Mouse (Mus musculus) intestine, embryonic 15.5 days (tissue): ENCODE measurements at regions not wholly inside any gene's neighbourhood (a gene's known extent, or its start where the extent isn't known, plus 50 kb on each side); places are given as distances from the start of the nearest gene placed in this dataset.

Experiments
- ATAC-seq: fragments of 200-750 bp; cut with Nextera tagmentation; 2 replicates; pipeline ENCODE4 v1.8.0; 2017; ENCODE audit warnings: moderate TSS enrichment, moderate library complexity
- H3K27ac ChIP-seq: fragments of 300-500 bp; sonication (generic); 2 replicates; pipeline ENCODE4 v1.5.1; 2015; ENCODE audit warnings: mild to moderate bottlenecking, inconsistent platforms
- H3K27me3 ChIP-seq: fragments of 300-500 bp; sonication (generic); replicated peaks from 2 replicates; pipeline ENCODE4 v1.6.1; 2015; ENCODE audit warnings: inconsistent platforms
- H3K36me3 ChIP-seq: fragments of 300-500 bp; sonication (generic); 2 replicates; pipeline ENCODE4 v1.6.1; 2015; ENCODE audit warnings: inconsistent platforms
- H3K4me1 ChIP-seq: fragments of 300-500 bp; sonication (generic); replicated peaks from 2 replicates; pipeline ENCODE4 v1.6.1; 2015; ENCODE audit warnings: inconsistent platforms
- H3K4me2 ChIP-seq: fragments of 300-500 bp; sonication (generic); replicated peaks from 2 replicates; pipeline ENCODE4 v1.6.1; 2015; ENCODE audit warnings: mild to moderate bottlenecking, inconsistent platforms
- H3K4me3 ChIP-seq: fragments of 300-500 bp; sonication (generic); replicated peaks from 2 replicates; pipeline ENCODE4 v1.5.1; 2015; ENCODE audit warnings: inconsistent platforms
- H3K9ac ChIP-seq: fragments of 300-500 bp; sonication (generic); 2 replicates; pipeline ENCODE4 v1.6.1; 2015; ENCODE audit warnings: inconsistent platforms
- H3K9me3 ChIP-seq: fragments of 300-500 bp; sonication (generic); 2 replicates; pipeline ENCODE4 v1.6.1; 2016; ENCODE audit warnings: inconsistent platforms
- WGBS: fragments of 180-500 bp; shearing (Covaris S2); methylation state at CpG from one replicate; pipeline ENCODE4 v1.1.7; 2015; 5-methylcytosine and 5-hydroxymethylcytosine counted together

DNA sequence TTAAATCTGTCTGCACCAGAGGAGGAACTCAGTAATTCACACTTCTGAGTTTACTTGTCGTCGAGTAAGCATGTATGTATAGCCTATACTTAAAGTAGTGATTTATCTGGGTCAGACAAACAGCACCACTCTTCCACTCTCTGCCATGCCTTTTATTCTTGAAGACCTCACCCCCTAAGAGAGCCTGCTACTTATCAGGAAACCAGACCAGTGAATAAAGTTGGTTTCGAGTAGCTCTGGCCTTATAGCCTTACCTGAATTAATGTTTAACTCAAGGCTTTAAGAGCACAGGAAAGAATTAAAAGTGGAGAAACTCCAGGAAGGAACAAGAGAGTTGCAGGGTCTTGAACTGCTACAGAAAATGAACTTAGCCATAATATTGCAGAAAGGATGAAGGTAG is 398.1 kb downstream of the Lmo4 start:
- ATAC-seq, result peak; percentile 80
- Histone ChIP-seq H3K4me3 (no peak overlapping the region), H3K4me1 (no peaks in the 10 kb centered on the region), H3K9me3 (no peaks in the 10 kb centered on the region), H3K27me3 (no peaks in the 10 kb centered on the region), H3K27ac (no peak overlapping the region), H3K36me3 (no peaks in the 10 kb centered on the region), H3K4me2 (no peak overlapping the region), H3K9ac (no peak overlapping the region)
- WGBS, result 51% methylated on average over 3 of the region's 3 CpGs

DNA sequence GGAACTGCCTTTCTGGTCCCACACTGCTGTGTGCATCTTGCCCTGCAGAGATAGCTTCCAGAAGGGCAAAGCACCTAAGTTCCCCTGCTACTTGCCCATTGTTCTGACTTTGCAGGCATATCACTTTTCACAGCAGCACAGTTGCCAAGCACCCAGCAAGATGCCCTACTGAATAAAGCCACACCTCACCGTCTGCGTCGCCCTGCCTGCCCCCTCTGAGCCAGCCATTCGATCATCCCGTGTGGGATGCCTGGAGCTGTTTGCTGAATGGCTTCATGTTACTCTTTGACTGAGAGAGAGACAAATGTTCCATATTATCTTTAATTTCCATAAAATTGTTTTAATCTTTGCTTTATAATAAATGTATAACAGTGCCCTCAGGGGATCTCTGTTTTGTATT is 407.2 kb downstream of the Lmo4 start:
- ATAC-seq, result no peak
- H3K9ac ChIP-seq, result no peak overlapping the region
- WGBS, result 55% methylated on average over 5 of the region's 5 CpGs

DNA sequence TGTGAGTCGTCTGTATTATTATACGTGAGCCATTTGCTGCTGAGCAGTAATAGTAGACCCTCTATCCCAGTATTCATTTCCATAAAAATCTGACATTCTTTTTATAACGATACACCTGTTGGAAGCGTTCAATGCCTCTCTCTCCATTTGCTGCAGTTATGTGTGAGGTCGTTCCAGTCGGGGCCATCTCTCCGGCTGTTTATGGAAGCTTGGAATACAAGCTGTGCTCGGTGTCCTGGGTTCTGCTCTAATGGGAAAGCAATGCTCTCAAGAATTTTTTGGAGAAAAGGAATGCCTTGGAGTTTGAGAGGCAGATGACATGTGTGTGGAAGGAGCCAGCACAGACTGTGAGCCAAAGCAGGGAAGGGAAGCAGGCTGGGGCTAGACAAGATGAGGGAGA is 414.1 kb downstream of the Lmo4 start:
- no peak for ATAC-seq
- H3K9ac ChIP-seq, result no peak overlapping the region
- no peak overlapping the region for H3K4me3 ChIP-seq
- H3K9me3 ChIP-seq, result no peaks in the 10 kb centered on the region
- WGBS, result 82% methylated on average over 8 of the region's 8 CpGs
- H3K27ac ChIP-seq, result no peak overlapping the region
- H3K4me1 ChIP-seq, result no peaks in the 10 kb centered on the region
- H3K4me2 ChIP-seq, result no peak overlapping the region
- no peaks in the 10 kb centered on the region for H3K27me3 ChIP-seq
- H3K36me3 ChIP-seq, result no peaks in the 10 kb centered on the region

More for the DNA sequence above, 407.2 kb downstream of the Lmo4 start:
- Histone ChIP-seq H3K27me3 (no peaks in the 10 kb centered on the region), H3K36me3 (no peaks in the 10 kb centered on the region), H3K4me3 (no peak overlapping the region), H3K9me3 (no peaks in the 10 kb centered on the region), H3K27ac (no peak overlapping the region), H3K4me2 (no peak overlapping the region), H3K4me1 (no peaks in the 10 kb centered on the region)

DNA sequence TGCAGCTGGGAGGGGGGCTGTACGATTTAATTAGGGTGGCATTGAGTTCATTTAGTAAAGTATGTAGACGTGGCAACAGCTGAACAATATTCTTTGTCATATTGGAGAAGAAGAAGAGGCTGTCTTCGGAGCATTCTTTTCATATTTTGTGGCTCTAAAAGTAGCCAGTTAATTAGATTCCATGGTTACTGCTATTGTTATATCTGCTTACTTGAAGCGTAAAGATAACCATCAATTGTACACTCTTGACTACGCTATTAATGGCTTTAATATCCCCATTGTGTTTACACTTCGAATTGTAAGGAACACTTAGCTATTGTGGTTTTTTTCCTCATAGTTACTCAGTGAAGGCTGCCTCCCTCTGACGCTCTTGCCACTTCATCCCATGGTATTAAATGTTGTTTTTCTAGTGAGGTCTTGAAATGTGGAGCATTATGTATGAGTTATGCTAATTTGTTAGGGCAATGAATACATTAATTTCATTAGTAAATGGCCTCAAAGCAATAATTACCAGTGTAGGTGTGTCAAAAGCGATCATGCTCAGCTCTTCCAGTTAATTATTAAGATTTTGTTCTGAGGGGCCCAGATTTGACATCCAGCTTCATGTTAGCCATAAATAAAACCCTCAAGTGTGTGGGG is 415.0 kb downstream of the Lmo4 start:
- no peak overlapping the region for H3K27ac ChIP-seq
- H3K4me3 ChIP-seq, result no peak overlapping the region
- no peaks in the 10 kb centered on the region for H3K4me1 ChIP-seq
- H3K9ac ChIP-seq, result no peak overlapping the region
- no peak overlapping the region for H3K4me2 ChIP-seq
- H3K36me3 ChIP-seq, result no peaks in the 10 kb centered on the region
- no peaks in the 10 kb centered on the region for H3K9me3 ChIP-seq
- no peaks in the 10 kb centered on the region for H3K27me3 ChIP-seq
- WGBS, result 56% methylated on average over 8 of the region's 8 CpGs
- ATAC-seq, result no peak

DNA sequence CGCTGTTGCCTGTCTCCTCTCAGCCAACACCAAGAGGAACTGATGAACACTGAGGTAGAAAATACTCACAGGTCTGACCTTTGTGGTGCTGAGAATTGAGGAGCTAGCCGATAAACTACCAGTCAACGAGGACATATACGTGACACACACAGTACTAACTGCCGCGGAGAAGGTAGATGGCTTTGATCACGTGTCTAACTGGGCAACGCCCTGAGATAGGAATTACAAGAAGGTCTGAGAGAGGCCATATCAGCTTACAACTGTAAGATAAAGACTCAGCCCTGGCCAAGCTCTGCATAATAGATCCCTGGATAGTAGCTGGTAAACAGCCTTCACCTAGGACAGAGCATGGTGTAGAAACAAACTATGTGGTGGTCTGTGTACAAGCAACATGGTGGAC is 418.1 kb downstream of the Lmo4 start:
- Histone ChIP-seq H3K9me3 (no peaks in the 10 kb centered on the region), H3K4me2 (no peak overlapping the region), H3K9ac (no peak overlapping the region), H3K4me1 (no peaks in the 10 kb centered on the region), H3K36me3 (no peaks in the 10 kb centered on the region), H3K4me3 (no peak overlapping the region), H3K27ac (no peak overlapping the region), H3K27me3 (no peaks in the 10 kb centered on the region)
- 81% methylated on average over 8 of the region's 8 CpGs for WGBS
- peak; percentile 89 for ATAC-seq

DNA sequence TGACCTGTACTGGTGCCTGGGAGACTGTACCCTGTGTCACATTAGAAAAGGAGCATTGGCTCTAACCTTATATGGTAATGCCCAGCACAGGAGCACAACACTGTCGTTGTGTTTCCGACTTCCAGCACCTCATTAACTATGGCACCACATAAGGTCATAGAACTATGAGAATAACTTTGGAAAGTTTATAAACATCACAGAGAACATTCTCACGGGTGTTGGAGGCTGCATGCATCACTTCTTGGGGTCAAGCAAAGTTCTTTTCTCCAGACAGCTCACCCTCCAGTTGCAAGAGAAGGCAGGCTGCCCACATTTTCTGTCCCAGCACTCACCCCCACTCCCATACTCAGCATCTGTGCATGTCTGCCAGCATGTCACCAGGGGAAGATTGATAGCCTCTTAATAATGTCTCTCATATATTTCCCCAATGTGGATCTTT is 420.6 kb downstream of the Lmo4 start:
- Histone ChIP-seq H3K4me3 (no peak overlapping the region), H3K4me2 (no peak overlapping the region), H3K4me1 (no peaks in the 10 kb centered on the region), H3K9ac (no peak overlapping the region), H3K27me3 (no peaks in the 10 kb centered on the region), H3K36me3 (no peaks in the 10 kb centered on the region), H3K9me3 (no peaks in the 10 kb centered on the region), H3K27ac (no peak overlapping the region)
- WGBS, result 38% methylated on average over 3 of the region's 3 CpGs
- 0 out of 2 replicates have a peak, but pooled peaks have one; percentile 19 for ATAC-seq

DNA sequence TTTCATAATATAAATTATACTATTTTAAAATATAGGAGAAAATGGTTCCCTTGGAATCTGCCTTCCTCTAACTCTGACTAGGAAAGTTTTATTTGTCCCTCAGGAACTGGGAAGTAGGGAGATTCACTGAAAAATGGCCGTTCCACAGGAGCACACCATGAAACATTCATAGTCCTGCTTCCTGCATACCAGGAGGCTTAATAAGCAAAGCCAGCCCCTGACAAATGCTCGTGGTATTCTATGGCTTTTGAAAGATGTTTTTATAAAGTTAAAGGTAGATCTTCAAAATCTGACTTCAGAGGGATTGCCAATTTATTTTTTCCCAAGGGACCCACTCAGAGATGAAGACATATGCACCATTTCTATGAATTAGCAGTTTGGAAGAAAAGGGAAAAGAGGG is 426.9 kb downstream of the Lmo4 start:
- Histone ChIP-seq H3K27ac (no peak overlapping the region), H3K9me3 (no peaks in the 10 kb centered on the region), H3K4me1 (no peaks in the 10 kb centered on the region), H3K4me3 (no peak overlapping the region), H3K4me2 (no peak overlapping the region), H3K9ac (no peak overlapping the region), H3K27me3 (no peaks in the 10 kb centered on the region), H3K36me3 (no peaks in the 10 kb centered on the region)
- ATAC-seq, result no peak
- 74% methylated on average over 2 of the region's 2 CpGs for WGBS

DNA sequence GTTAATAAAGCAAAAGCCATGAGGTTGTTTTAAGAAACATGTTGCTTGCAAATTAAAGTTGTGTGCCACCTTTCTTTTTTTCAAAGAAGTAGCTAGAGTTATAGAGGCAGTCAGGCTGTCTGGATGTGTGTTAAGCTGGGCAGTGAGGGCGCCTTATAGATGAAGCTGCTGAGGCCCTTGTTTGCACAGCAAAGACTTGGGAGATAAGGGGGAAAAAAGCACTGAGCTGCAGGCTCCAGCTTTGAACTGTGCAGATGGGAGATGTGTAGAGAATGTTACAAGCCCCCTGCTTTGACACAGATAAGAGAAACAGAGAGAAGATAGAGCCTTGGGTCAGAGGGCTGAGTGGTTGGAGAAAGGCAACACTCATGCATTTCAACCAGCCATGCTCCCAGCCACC is 445.7 kb downstream of the Lmo4 start:
- ATAC-seq, result peak; percentile 85

DNA sequence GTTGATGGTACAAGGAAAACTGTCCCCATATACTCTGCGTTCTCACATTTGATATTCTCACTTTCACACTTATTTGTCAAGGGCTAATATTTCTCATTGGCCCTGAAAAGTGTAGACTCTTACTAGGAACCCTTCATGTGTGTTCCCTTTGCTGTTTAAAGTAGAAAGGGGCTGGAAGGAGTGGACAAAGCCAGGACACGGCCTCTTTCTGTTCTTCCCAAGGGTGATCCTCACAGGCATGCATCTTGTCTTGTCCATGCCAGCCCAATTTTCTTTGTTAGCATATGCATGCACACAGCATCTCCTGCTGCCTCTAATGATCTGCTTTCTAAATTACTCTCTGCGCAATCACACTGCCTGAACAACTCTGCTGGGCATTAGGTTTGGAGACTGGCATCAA is 451.8 kb downstream of the Lmo4 start:
- Histone ChIP-seq H3K9ac (no peak overlapping the region), H3K4me3 (no peak overlapping the region), H3K27ac (no peak overlapping the region), H3K36me3 (no peaks in the 10 kb centered on the region), H3K4me2 (no peak overlapping the region), H3K4me1 (no peaks in the 10 kb centered on the region), H3K27me3 (no peaks in the 10 kb centered on the region), H3K9me3 (no peaks in the 10 kb centered on the region)
- ATAC-seq, result no peak
- 94% methylated on average over 3 of the region's 3 CpGs for WGBS

More for the DNA sequence above, 445.7 kb downstream of the Lmo4 start:
- Histone ChIP-seq H3K9me3 (no peaks in the 10 kb centered on the region), H3K4me1 (0 out of 2 replicates have a peak, but pooled peaks cover 3% of the 10 kb centered on the region), H3K9ac (no peak overlapping the region), H3K36me3 (no peaks in the 10 kb centered on the region), H3K4me3 (no peak overlapping the region), H3K27me3 (no peaks in the 10 kb centered on the region), H3K27ac (no peak overlapping the region), H3K4me2 (no peak overlapping the region)
- 68% methylated on average over 1 of the region's 1 CpGs for WGBS

DNA sequence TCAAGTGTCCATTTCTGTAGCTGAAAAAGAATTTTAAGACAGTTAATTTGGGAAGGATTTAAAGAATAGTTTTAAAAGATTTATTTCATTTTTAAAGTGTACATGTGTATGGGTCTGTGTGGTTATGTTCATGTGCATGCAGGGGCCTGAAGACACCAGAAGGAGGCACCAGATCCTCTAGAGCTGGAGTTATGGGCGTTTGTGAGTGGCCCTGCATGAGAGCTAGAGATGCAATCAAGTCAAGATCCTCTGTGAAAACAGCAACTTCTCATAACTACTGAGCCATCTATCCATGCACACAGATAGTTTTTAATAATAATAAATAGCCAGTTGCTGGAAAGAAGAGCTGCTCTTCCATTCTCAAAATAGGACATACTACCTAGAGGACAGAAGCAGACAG is 452.4 kb downstream of the Lmo4 start:
- 86% methylated on average over 1 of the region's 1 CpGs for WGBS
- no peak for ATAC-seq

DNA sequence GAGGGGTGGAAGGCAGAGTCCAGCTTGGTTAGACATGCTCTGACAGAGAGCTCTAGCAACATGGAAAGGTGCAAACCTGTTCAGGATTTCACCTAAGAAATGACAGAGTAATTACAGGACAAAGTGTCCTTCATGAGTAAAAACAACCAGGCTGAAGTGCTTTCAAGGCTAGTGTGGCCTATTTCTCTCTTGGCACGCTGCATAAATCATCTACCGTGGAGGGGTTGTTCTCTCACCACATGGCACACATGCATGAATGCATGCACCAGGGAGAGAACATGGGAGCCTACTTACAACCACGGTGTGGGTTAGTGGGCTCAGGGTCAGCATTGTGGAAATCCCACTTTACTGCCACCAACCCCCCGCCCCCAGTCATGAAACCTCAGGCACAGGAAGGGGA is 454.9 kb downstream of the Lmo4 start:
- no peaks in the 10 kb centered on the region for H3K36me3 ChIP-seq
- no peaks in the 10 kb centered on the region for H3K27me3 ChIP-seq
- no peak for ATAC-seq
- H3K4me3 ChIP-seq, result no peak overlapping the region
- H3K9ac ChIP-seq, result no peak overlapping the region
- no peaks in the 10 kb centered on the region for H3K4me1 ChIP-seq
- H3K9me3 ChIP-seq, result no peaks in the 10 kb centered on the region
- WGBS, result 88% methylated on average over 4 of the region's 4 CpGs
- H3K27ac ChIP-seq, result no peak overlapping the region
- H3K4me2 ChIP-seq, result no peak overlapping the region

More for the DNA sequence above, 452.4 kb downstream of the Lmo4 start:
- Histone ChIP-seq H3K4me2 (no peak overlapping the region), H3K9me3 (no peaks in the 10 kb centered on the region), H3K27ac (no peak overlapping the region), H3K27me3 (no peaks in the 10 kb centered on the region), H3K4me1 (no peaks in the 10 kb centered on the region), H3K36me3 (no peaks in the 10 kb centered on the region), H3K4me3 (no peak overlapping the region), H3K9ac (no peak overlapping the region)

DNA sequence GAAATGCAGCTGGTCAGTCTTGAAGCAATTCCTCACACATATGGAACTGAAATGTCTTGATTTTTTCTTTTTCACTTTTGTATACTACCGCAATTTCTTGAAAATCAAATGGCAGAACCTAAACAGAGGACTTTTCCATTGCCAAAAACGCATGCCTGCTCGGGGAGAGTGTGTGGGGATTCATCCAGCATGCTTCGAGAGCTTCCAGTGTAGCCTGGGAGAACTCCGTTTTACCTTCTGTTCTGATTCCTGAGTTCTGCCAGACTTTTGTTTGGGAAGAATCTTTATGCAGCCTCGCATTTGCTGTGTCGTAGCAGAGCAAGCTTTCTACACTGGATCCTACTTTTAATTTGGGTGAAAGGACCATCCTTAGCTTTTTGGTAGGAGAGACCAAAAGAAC is 461.4 kb downstream of the Lmo4 start:
- H3K4me2 ChIP-seq, result peak overlapping the region; percentile 49
- H3K27ac ChIP-seq, result no peak overlapping the region
- ATAC-seq, result 0 out of 2 replicates have a peak, but pooled peaks have one; percentile 4
- 34% methylated on average over 7 of the region's 7 CpGs for WGBS
- no peaks in the 10 kb centered on the region for H3K36me3 ChIP-seq
- H3K4me1 ChIP-seq, result peaks cover 3% of the 10 kb centered on the region; the same call in 1 of the 2 replicates
- no peak overlapping the region for H3K9ac ChIP-seq
- H3K9me3 ChIP-seq, result no peaks in the 10 kb centered on the region
- no peaks in the 10 kb centered on the region for H3K27me3 ChIP-seq
- no peak overlapping the region for H3K4me3 ChIP-seq
